Mouse (Mus musculus): ENCODE measurements at regions not wholly inside any gene's neighbourhood (a gene's known extent, or its start where the extent isn't known, plus 50 kb on each side); places are given as distances from the start of the nearest gene placed in this dataset.
"Not testable (repeated sequence)": the region's sequence is repeated elsewhere in the genome, so short reads cannot be mapped to it uniquely, and the experiment has no call there.

GRCm38 (mm10) chr1:113395267-113395824 lies 1530.6 kb upstream of the Dsel start:
- no peaks in the 10 kb centered on the region for H3K36me3 ChIP-seq (ENCODE audit: control insufficient read depth, insufficient read depth, low read length)
- 86% methylated on average over 6 of the region's 6 CpGs for WGBS
- H3K4me2 ChIP-seq (ENCODE audit: low read depth, low read length, severe bottlenecking): no peak overlapping the region
- no peak overlapping the region for H3K9ac ChIP-seq (ENCODE audit: low read length)
- no peaks in the 10 kb centered on the region for H3K27me3 ChIP-seq (ENCODE audit: control insufficient read depth, insufficient read depth, low read length)
- H3K9me3 ChIP-seq (ENCODE audit: control insufficient read depth, low read length): no peaks in the 10 kb centered on the region
- no peaks in the 10 kb centered on the region for H3K4me1 ChIP-seq (replicated peaks; ENCODE audit: control insufficient read depth, insufficient read depth, low read length)
- DNase-seq (ENCODE audit: low spot score) (no peak), ATAC-seq (replicated peaks; ENCODE audit: low FRiP score) (no peak)
- H3K27ac ChIP-seq (ENCODE audit: low read depth, low read length): no peak overlapping the region
- H3K4me3 ChIP-seq (ENCODE audit: low read depth, low read length): no peak overlapping the region

GRCm38 (mm10) chr1:113394326-113394725 lies 1529.6 kb upstream of the Dsel start:
- not testable (repeated sequence) for H3K9ac ChIP-seq (ENCODE audit: low read length); H3K4me1 ChIP-seq (replicated peaks; ENCODE audit: control insufficient read depth, insufficient read depth, low read length); H3K4me2 ChIP-seq (ENCODE audit: low read depth, low read length, severe bottlenecking); H3K9me3 ChIP-seq (ENCODE audit: control insufficient read depth, low read length); H3K27ac ChIP-seq (ENCODE audit: low read depth, low read length); H3K4me3 ChIP-seq (ENCODE audit: low read depth, low read length); DNase-seq (ENCODE audit: low spot score); H3K27me3 ChIP-seq (ENCODE audit: control insufficient read depth, insufficient read depth, low read length); H3K36me3 ChIP-seq (ENCODE audit: control insufficient read depth, insufficient read depth, low read length); ATAC-seq (replicated peaks; ENCODE audit: low FRiP score)
- WGBS: 76% methylated on average over 3 of the region's 3 CpGs

GRCm38 (mm10) chr1:113392962-113393361 lies 1528.2 kb upstream of the Dsel start:
- Histone ChIP-seq H3K4me1 (replicated peaks; ENCODE audit: control insufficient read depth, insufficient read depth, low read length) (no peaks in the 10 kb centered on the region), H3K9me3 (ENCODE audit: control insufficient read depth, low read length) (no peaks in the 10 kb centered on the region), H3K4me2 (ENCODE audit: low read depth, low read length, severe bottlenecking) (no peak overlapping the region), H3K9ac (ENCODE audit: low read length) (no peak overlapping the region), H3K36me3 (ENCODE audit: control insufficient read depth, insufficient read depth, low read length) (no peaks in the 10 kb centered on the region), H3K27me3 (ENCODE audit: control insufficient read depth, insufficient read depth, low read length) (no peaks in the 10 kb centered on the region), H3K27ac (ENCODE audit: low read depth, low read length) (no peak overlapping the region), H3K4me3 (ENCODE audit: low read depth, low read length) (no peak overlapping the region)
- ATAC-seq (replicated peaks; ENCODE audit: low FRiP score) (no peak), DNase-seq (ENCODE audit: low spot score) (no peak)

GRCm38 (mm10) chr1:113389920-113390319 lies 1525.2 kb upstream of the Dsel start:
- no peak overlapping the region for H3K27ac ChIP-seq (ENCODE audit: low read depth, low read length)
- H3K4me2 ChIP-seq (ENCODE audit: low read depth, low read length, severe bottlenecking): no peak overlapping the region
- no peak for ATAC-seq (replicated peaks; ENCODE audit: low FRiP score)
- no peak overlapping the region for H3K4me3 ChIP-seq (ENCODE audit: low read depth, low read length)
- 81% methylated on average over 2 of the region's 2 CpGs for WGBS
- no peaks in the 10 kb centered on the region for H3K4me1 ChIP-seq (replicated peaks; ENCODE audit: control insufficient read depth, insufficient read depth, low read length)
- no peaks in the 10 kb centered on the region for H3K36me3 ChIP-seq (ENCODE audit: control insufficient read depth, insufficient read depth, low read length)
- H3K27me3 ChIP-seq (ENCODE audit: control insufficient read depth, insufficient read depth, low read length): no peaks in the 10 kb centered on the region
- no peak for DNase-seq (ENCODE audit: low spot score)
- H3K9ac ChIP-seq (ENCODE audit: low read length): no peak overlapping the region
- H3K9me3 ChIP-seq (ENCODE audit: control insufficient read depth, low read length): no peaks in the 10 kb centered on the region

DNA sequence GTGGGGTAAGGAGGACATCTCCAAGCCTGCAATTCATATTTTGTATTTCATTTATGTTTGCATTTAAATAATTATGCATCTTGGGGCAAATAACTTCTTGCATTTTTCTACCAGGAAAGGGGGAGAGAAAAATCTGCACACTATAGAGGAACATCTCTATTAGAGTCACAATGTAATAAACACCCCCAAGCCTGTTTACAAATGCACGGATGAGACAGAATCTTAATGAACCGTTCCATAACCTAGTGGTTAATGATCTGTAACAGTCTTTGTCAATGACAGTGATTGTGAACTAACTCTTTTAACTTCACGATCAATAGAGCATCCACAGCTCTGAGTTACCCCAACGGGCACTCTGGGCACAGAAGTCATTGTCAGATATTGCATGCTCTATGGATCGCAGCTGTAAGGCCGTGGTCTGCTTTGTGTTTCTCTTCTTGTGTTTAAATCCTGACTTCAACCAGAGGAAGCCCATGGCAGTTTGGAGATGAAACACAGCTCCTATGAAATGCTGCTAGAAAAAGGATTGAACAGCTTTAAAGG lies 1520.2 kb upstream of the Dsel start:
- ATAC-seq (replicated peaks; ENCODE audit: low FRiP score): no peak
- Histone ChIP-seq H3K27me3 (ENCODE audit: control insufficient read depth, insufficient read depth, low read length) (no peaks in the 10 kb centered on the region), H3K36me3 (ENCODE audit: control insufficient read depth, insufficient read depth, low read length) (no peaks in the 10 kb centered on the region), H3K9me3 (ENCODE audit: control insufficient read depth, low read length) (no peaks in the 10 kb centered on the region), H3K9ac (ENCODE audit: low read length) (no peak overlapping the region), H3K4me3 (ENCODE audit: low read depth, low read length) (no peak overlapping the region), H3K4me1 (replicated peaks; ENCODE audit: control insufficient read depth, insufficient read depth, low read length) (no peaks in the 10 kb centered on the region), H3K4me2 (ENCODE audit: low read depth, low read length, severe bottlenecking) (no peak overlapping the region), H3K27ac (ENCODE audit: low read depth, low read length) (no peak overlapping the region)
- 80% methylated on average over 6 of the region's 6 CpGs for WGBS
- no peak for DNase-seq (ENCODE audit: low spot score)

GRCm38 (mm10) chr1:113383717-113384116 lies 1519.0 kb upstream of the Dsel start:
- Histone ChIP-seq H3K9me3 (ENCODE audit: control insufficient read depth, low read length) (no peaks in the 10 kb centered on the region), H3K9ac (ENCODE audit: low read length) (no peak overlapping the region), H3K36me3 (ENCODE audit: control insufficient read depth, insufficient read depth, low read length) (no peaks in the 10 kb centered on the region), H3K4me3 (ENCODE audit: low read depth, low read length) (no peak overlapping the region), H3K27ac (ENCODE audit: low read depth, low read length) (no peak overlapping the region), H3K4me2 (ENCODE audit: low read depth, low read length, severe bottlenecking) (no peak overlapping the region), H3K27me3 (ENCODE audit: control insufficient read depth, insufficient read depth, low read length) (no peaks in the 10 kb centered on the region), H3K4me1 (replicated peaks; ENCODE audit: control insufficient read depth, insufficient read depth, low read length) (no peaks in the 10 kb centered on the region)
- ATAC-seq (replicated peaks; ENCODE audit: low FRiP score) (no peak), DNase-seq (ENCODE audit: low spot score) (no peak)
- WGBS: 83% methylated on average over 2 of the region's 2 CpGs

DNA sequence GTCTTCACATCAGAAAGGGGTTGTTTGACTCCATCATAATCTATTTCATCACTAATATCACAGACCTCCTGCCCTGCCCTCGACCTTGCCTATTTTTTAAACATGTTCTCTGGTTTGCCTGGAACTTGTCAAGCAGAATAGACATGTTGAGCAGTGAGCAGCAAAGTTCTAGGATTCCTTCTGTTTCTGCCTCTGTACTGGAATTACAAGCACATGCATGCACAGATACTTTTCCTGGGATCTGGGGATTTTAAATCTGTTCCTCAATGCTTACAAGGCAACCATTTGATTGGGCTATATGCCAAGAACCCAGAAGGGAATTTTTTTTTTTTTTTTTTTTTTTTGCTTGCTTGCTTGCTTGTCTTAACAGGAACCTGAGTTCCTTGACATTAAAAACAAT lies 1508.0 kb upstream of the Dsel start:
- WGBS: 75% methylated on average over 1 of the region's 1 CpGs
- Histone ChIP-seq H3K27me3 (ENCODE audit: control insufficient read depth, insufficient read depth, low read length) (no peaks in the 10 kb centered on the region), H3K4me2 (ENCODE audit: low read depth, low read length, severe bottlenecking) (no peak overlapping the region), H3K27ac (ENCODE audit: low read depth, low read length) (no peak overlapping the region), H3K9me3 (ENCODE audit: control insufficient read depth, low read length) (no peaks in the 10 kb centered on the region), H3K9ac (ENCODE audit: low read length) (no peak overlapping the region), H3K4me1 (replicated peaks; ENCODE audit: control insufficient read depth, insufficient read depth, low read length) (no peaks in the 10 kb centered on the region), H3K4me3 (ENCODE audit: low read depth, low read length) (no peak overlapping the region), H3K36me3 (ENCODE audit: control insufficient read depth, insufficient read depth, low read length) (no peaks in the 10 kb centered on the region)
- no peak for ATAC-seq (replicated peaks; ENCODE audit: low FRiP score)
- DNase-seq (ENCODE audit: low spot score): no peak

DNA sequence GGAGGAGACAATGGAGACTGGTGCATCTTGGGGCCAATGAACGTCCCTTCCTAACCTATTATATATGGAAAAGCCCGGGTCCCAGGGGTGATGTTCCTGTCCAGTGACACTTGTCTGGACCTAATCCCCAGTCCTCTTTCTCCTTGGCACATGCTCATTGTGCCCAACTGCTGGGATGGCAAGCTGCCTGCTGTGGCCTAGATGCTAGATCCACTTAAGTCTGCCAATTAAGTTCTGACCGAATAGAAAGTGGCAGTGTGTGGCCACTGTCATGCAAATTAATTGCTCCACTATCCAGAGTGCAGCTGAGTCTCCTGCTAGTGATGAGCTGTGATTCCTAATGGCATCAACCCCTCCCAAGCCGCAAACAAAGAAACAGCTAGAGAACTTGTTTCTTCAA lies 1493.5 kb upstream of the Dsel start:
- Histone ChIP-seq H3K27me3 (ENCODE audit: control insufficient read depth, insufficient read depth, low read length) (no peaks in the 10 kb centered on the region), H3K36me3 (ENCODE audit: control insufficient read depth, insufficient read depth, low read length) (no peaks in the 10 kb centered on the region), H3K4me2 (ENCODE audit: low read depth, low read length, severe bottlenecking) (no peak overlapping the region), H3K9me3 (ENCODE audit: control insufficient read depth, low read length) (no peaks in the 10 kb centered on the region), H3K27ac (ENCODE audit: low read depth, low read length) (no peak overlapping the region), H3K9ac (ENCODE audit: low read length) (no peak overlapping the region), H3K4me1 (replicated peaks; ENCODE audit: control insufficient read depth, insufficient read depth, low read length) (no peaks in the 10 kb centered on the region), H3K4me3 (ENCODE audit: low read depth, low read length) (no peak overlapping the region)
- DNase-seq (ENCODE audit: low spot score) (no peak), ATAC-seq (replicated peaks; ENCODE audit: low FRiP score) (peak; percentile 42; the same call in 1 of the 2 replicates)
- 32% methylated on average over 4 of the region's 4 CpGs for WGBS

GRCm38 (mm10) chr1:113308037-113308436 lies 1443.3 kb upstream of the Dsel start:
- H3K36me3 ChIP-seq (ENCODE audit: control insufficient read depth, insufficient read depth, low read length): no peaks in the 10 kb centered on the region
- no peak overlapping the region for H3K4me3 ChIP-seq (ENCODE audit: low read depth, low read length)
- H3K27ac ChIP-seq (ENCODE audit: low read depth, low read length): no peak overlapping the region
- H3K9ac ChIP-seq (ENCODE audit: low read length): no peak overlapping the region
- no peaks in the 10 kb centered on the region for H3K9me3 ChIP-seq (ENCODE audit: control insufficient read depth, low read length)
- 84% methylated on average over 2 of the region's 2 CpGs for WGBS
- H3K27me3 ChIP-seq (ENCODE audit: control insufficient read depth, insufficient read depth, low read length): no peaks in the 10 kb centered on the region
- ATAC-seq (replicated peaks; ENCODE audit: low FRiP score) (no peak), DNase-seq (ENCODE audit: low spot score) (no peak)
- H3K4me2 ChIP-seq (ENCODE audit: low read depth, low read length, severe bottlenecking): no peak overlapping the region
- no peaks in the 10 kb centered on the region for H3K4me1 ChIP-seq (replicated peaks; ENCODE audit: control insufficient read depth, insufficient read depth, low read length)

Measured in forebrain, embryonic 11.5 days (tissue).